ENCODE assay signal across 21 mouse cellular contexts in the genomic region with DNA sequence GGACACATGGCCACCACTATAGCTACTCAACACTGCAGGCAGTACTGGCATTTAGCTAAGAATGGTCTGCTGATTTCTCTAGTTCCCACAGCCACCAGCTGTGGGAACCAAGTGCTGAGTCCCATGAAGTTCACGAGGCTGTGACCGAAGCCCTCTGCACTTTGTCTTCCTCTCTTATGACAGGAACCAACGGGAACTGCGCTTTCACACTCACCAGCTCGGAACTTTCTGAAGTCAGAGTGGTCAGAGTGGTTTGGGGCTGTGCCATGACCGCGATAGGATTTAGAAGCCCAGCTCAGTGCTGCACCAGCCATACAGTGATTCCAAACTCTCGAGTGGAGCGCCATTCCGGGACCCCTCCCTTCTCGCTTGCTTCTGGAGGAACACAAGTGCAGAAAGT.
DNase-seq lines count a peak whose midpoint lies in the region; ATAC-seq and TF ChIP-seq lines count a peak whose summit lies in the region.
"Had no signal": no experiment of that assay in that cellular context is flagged by ENCODE, and none has a peak within 500 bp of the region (broad histone marks: within the 10 kb centered on the region; RNA-seq: fewer than 3 reads in every experiment).

No protein-coding gene starts in this region.

- H3K79me2 ChIP-seq in liver, adult 2 months (ENCODE audit: control insufficient read depth, insufficient read depth, low read length): no peaks in the 10 kb centered on the region

- H3K36me3 ChIP-seq in liver, adult 2 months (ENCODE audit: control insufficient read depth, insufficient read depth, low read length): no peaks in the 10 kb centered on the region
- no peaks in the 10 kb centered on the region for H3K36me3 ChIP-seq in liver, embryonic 11.5 days (ENCODE audit: control insufficient read depth, insufficient read depth, low read length)
- no peaks in the 10 kb centered on the region for H3K36me3 ChIP-seq in neural tube, embryonic 15.5 days
- H3K36me3 ChIP-seq: hindbrain, embryonic 13.5 days; liver, embryonic 15.5 days; lung, embryonic 15.5 days had no signal

- TF ChIP-seq CTCF in liver, adult 2 months (IDR thresholded peaks at IDR 0.05; ENCODE audit: low read depth, low read length): no peak

- H3K4me3 ChIP-seq in liver, adult 2 months (ENCODE audit: insufficient read depth, low read depth, low read length): no peak overlapping the region
- H3K4me3 ChIP-seq in liver, embryonic 11.5 days (ENCODE audit: low read depth, low read length): no peak overlapping the region
- no peak overlapping the region for H3K4me3 ChIP-seq in neural tube, embryonic 15.5 days (replicated peaks)
- H3K4me3 ChIP-seq: hindbrain, embryonic 13.5 days; layer of hippocampus, adult 2 months; liver, embryonic 15.5 days; lung, embryonic 15.5 days had no signal

- no peak overlapping the region for H3K9ac ChIP-seq in liver, adult 2 months (ENCODE audit: low read depth, low read length)
- H3K9ac ChIP-seq in liver, embryonic 11.5 days (ENCODE audit: low read depth, low read length): no peak overlapping the region
- no peak overlapping the region for H3K9ac ChIP-seq in neural tube, embryonic 15.5 days (replicated peaks)
- H3K9ac ChIP-seq: hindbrain, embryonic 13.5 days; liver, embryonic 15.5 days; lung, embryonic 15.5 days had no signal

- no peak overlapping the region for H3K27ac ChIP-seq in liver, adult 2 months (replicated peaks; ENCODE audit: insufficient read depth, low read depth, low read length)
- no peak overlapping the region for H3K27ac ChIP-seq in liver, embryonic 11.5 days (ENCODE audit: low read depth, low read length)
- no peak overlapping the region for H3K27ac ChIP-seq in neural tube, embryonic 15.5 days (replicated peaks)
- H3K27ac ChIP-seq: hindbrain, embryonic 13.5 days; layer of hippocampus, adult 2 months; liver, embryonic 15.5 days; lung, embryonic 15.5 days had no signal

- no peak overlapping the region for H3K4me2 ChIP-seq in liver, embryonic 11.5 days
- no peak overlapping the region for H3K4me2 ChIP-seq in neural tube, embryonic 15.5 days
- H3K4me2 ChIP-seq: heart, embryonic 11.5 days; hindbrain, embryonic 13.5 days; liver, embryonic 15.5 days; lung, embryonic 15.5 days had no signal

- no peaks in the 10 kb centered on the region; the same call in 1 of the 2 replicates for H3K4me1 ChIP-seq in liver, adult 2 months (ENCODE audit: control insufficient read depth, insufficient read depth, low read length)
- no peaks in the 10 kb centered on the region for H3K4me1 ChIP-seq in liver, embryonic 11.5 days (replicated peaks; ENCODE audit: control insufficient read depth, insufficient read depth, low read length)
- H3K4me1 ChIP-seq in neural tube, embryonic 15.5 days: peaks cover 20% of the 10 kb centered on the region
- H3K4me1 ChIP-seq: liver, embryonic 15.5 days had no signal

- no peak for ATAC-seq in liver, embryonic 11.5 days (replicated peaks; ENCODE audit: low FRiP score)
- peak; percentile 73 for ATAC-seq in common myeloid progenitor, adult 5-6 weeks (replicated peaks; ENCODE audit: low read depth, poor library complexity, severe bottlenecking)
- peak; percentile 32; the same call in 1 of the 2 replicates for ATAC-seq in monocyte, adult 5-6 weeks (replicated peaks; ENCODE audit: insufficient number of reproducible peaks, low FRiP score, low TSS enrichment, poor library complexity, severe bottlenecking)
- ATAC-seq in neural tube, embryonic 15.5 days (ENCODE audit: low FRiP score): no peak
- ATAC-seq: forebrain, embryonic 14.5 days; inflammation-experienced regulatory T-cells, adult 6 months; midbrain, embryonic 16.5 days had no signal

- peak; percentile 34 for DNase-seq in liver, adult 2 months (ENCODE audit: extremely low read depth, low read depth, low spot score)
- no peak for DNase-seq in liver, embryonic 11.5 days (ENCODE audit: low spot score)
- DNase-seq in 416B (ENCODE audit: low read depth): peak; percentile 73
- no peak for DNase-seq in adrenal gland, postnatal 36 days
- DNase-seq: adrenal gland, postnatal 10 days; cerebellum, adult 8-10 months; cerebellum, postnatal 36 days; heart, postnatal 14 days; kidney, adult 8-10 months; kidney, postnatal 25 days had no signal

- no peaks in the 10 kb centered on the region for H3K9me3 ChIP-seq in liver, embryonic 11.5 days (ENCODE audit: control insufficient read depth, low read length)
- no peaks in the 10 kb centered on the region for H3K9me3 ChIP-seq in neural tube, embryonic 15.5 days (replicated peaks)
- H3K9me3 ChIP-seq: hindbrain, embryonic 13.5 days; liver, embryonic 15.5 days; lung, embryonic 15.5 days had no signal

- WGBS in liver, adult 2 months: 77% methylated on average over 11 of the region's 11 CpGs
- WGBS in liver, embryonic 11.5 days: 79% methylated on average over 11 of the region's 11 CpGs
- 90% methylated on average over 11 of the region's 11 CpGs for whole genome bisulfite sequencing in neural tube, embryonic 15.5 days

- no peaks in the 10 kb centered on the region for H3K27me3 ChIP-seq in liver, adult 2 months (ENCODE audit: control insufficient read depth, insufficient read depth, low read length)
- H3K27me3 ChIP-seq in liver, embryonic 11.5 days (replicated peaks; ENCODE audit: control insufficient read depth, insufficient read depth, low read length): no peaks in the 10 kb centered on the region
- no peaks in the 10 kb centered on the region for H3K27me3 ChIP-seq in neural tube, embryonic 15.5 days (replicated peaks)
- H3K27me3 ChIP-seq: hindbrain, embryonic 13.5 days; liver, embryonic 15.5 days; lung, embryonic 15.5 days had no signal

- TF ChIP-seq POLR2A in liver, adult 2 months (IDR thresholded peaks at IDR 0.05; ENCODE audit: extremely low read depth, insufficient read depth, low read length): no peak

Comparison
In these comparisons a context has a peak if more than half of its experiments do, and no peak if none do; other contexts are left out.
1. DNase-seq: peak in liver, adult 2 months (single experiment) and 416B (single experiment); none in liver, embryonic 11.5 days (single experiment) and adrenal gland, postnatal 36 days (0 of 2).
2. ATAC-seq: peak in common myeloid progenitor, adult 5-6 weeks (single experiment) and monocyte, adult 5-6 weeks (single experiment); none in liver, embryonic 11.5 days (single experiment) and neural tube, embryonic 15.5 days (single experiment).